8 mouse cellular contexts compared by ENCODE assay signal in the genomic region with DNA sequence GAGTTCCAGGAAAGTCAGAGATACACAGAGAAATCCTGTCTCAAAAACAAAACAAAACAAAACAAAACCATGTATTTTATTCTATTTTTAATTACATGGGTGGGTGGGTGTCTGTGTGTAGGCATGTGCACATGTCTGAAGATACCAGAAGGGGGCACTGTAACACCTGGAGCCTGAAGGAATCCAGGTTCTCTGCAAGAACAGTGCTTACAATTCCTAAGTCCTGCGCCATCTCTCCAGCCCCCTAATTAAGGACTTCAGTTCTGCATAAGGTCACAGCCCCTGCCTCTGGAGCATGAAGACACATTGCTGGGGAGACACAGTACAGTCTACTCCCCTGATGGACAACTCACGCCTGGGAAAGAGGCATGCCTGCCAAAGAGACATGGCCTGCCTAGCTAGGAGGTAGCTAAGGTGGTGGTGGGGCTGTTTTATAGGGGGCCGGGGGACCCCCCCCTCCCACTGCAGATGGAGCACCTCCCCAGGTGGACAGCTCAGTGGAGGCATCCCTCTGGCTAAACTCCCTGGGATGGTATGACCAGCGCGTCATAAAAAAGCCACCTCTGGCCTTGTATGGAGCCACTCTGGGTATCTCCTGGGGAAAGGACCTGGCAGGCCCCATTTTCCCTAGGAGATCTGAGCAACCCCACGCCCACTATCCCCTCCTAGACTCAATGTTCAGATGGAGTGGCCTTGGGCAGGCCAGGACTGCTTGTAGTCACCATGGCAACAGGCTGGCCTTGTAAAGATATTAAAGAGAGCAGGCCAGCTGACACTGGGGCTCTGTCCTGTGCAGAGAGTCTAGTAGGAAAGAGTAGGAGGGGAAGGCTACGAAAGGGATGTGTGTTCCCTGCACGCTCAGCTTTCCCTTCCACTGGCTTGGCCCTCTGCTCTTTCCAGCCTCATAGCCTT. TPM values are rescaled to one million over a fixed set of nuclear protein-coding genes. Genes with fewer than 3 reads are reported as not detected.
A peak's percentile ranks its signal among the peaks of the same experiment; 100 is the strongest.
DNase-seq lines count a peak whose midpoint lies in the region; ATAC-seq and TF ChIP-seq lines count a peak whose summit lies in the region.

No protein-coding gene starts in this region.

- H3K36me3 ChIP-seq in thymus, adult 2 months (ENCODE audit: control insufficient read depth, insufficient read depth, low read length), result no peaks in the 10 kb centered on the region
- H3K36me3 ChIP-seq in forebrain, embryonic 15.5 days, result no peaks in the 10 kb centered on the region; the same call in 1 of the 2 replicates
- H3K36me3 ChIP-seq in midbrain, embryonic 12.5 days, result peaks cover 5% of the 10 kb centered on the region; the same call in 1 of the 2 replicates

- DNase-seq in cerebellum, adult 2 months, result peak in 1 of 2 experiments; percentile 47
- no peak for DNase-seq in cerebellum, adult 18-20 months
- peak; percentile 38 for DNase-seq in thymus, adult 2 months
- no peak for DNase-seq in thymus, adult 18-20 months
- DNase-seq in left cerebral cortex, postnatal 4 days, result peak; percentile 40
- peak; percentile 54 for DNase-seq in thymus, postnatal 4 days

- H3K9me3 ChIP-seq in forebrain, embryonic 15.5 days, result no peaks in the 10 kb centered on the region
- no peaks in the 10 kb centered on the region for H3K9me3 ChIP-seq in midbrain, embryonic 12.5 days

- TF ChIP-seq CTCF in cerebellum, adult 2 months (IDR thresholded peaks at IDR 0.05; ENCODE audit: borderline replicate concordance, insufficient read depth, low read depth, low read length), result peak; percentile 58; the same call in 1 of the 2 replicates
- TF ChIP-seq CTCF in thymus, adult 2 months (IDR thresholded peaks at IDR 0.05; ENCODE audit: borderline replicate concordance, control insufficient read depth, extremely low read depth, insufficient read depth, low read length, poor library complexity), result no peak

- ATAC-seq in forebrain, embryonic 15.5 days (replicated peaks), result peak; percentile 59; the same call in 1 of the 2 replicates
- peak; percentile 71 for ATAC-seq in midbrain, embryonic 12.5 days (ENCODE audit: low FRiP score, low read depth)

- H3K27ac ChIP-seq in cerebellum, adult 2 months (ENCODE audit: insufficient read depth, low read length), result peak overlapping the region; percentile 91
- no peak overlapping the region for H3K27ac ChIP-seq in thymus, adult 2 months (ENCODE audit: control insufficient read depth, insufficient read depth, low read length)
- no peak overlapping the region for H3K27ac ChIP-seq in forebrain, embryonic 15.5 days (replicated peaks)
- peak overlapping the region; percentile 42; the same call in 1 of the 2 replicates for H3K27ac ChIP-seq in midbrain, embryonic 12.5 days (replicated peaks)

- no peaks in the 10 kb centered on the region for H3K27me3 ChIP-seq in cerebellum, adult 2 months (ENCODE audit: control insufficient read depth, insufficient read depth, low read length)
- H3K27me3 ChIP-seq in thymus, adult 2 months (ENCODE audit: control insufficient read depth, insufficient read depth, low read length), result no peaks in the 10 kb centered on the region
- no peaks in the 10 kb centered on the region for H3K27me3 ChIP-seq in forebrain, embryonic 15.5 days
- peaks cover 6% of the 10 kb centered on the region; the same call in 1 of the 2 replicates for H3K27me3 ChIP-seq in midbrain, embryonic 12.5 days

- TF ChIP-seq POLR2A in cerebellum, adult 2 months (IDR thresholded peaks at IDR 0.05; ENCODE audit: borderline replicate concordance, insufficient read depth, low read length), result no peak
- no peak for TF ChIP-seq POLR2A in thymus, adult 2 months (IDR thresholded peaks at IDR 0.05; ENCODE audit: control insufficient read depth, extremely low read depth, insufficient read depth, low read length, poor library complexity)

- H3K4me3 ChIP-seq in cerebellum, adult 2 months (replicated peaks; ENCODE audit: insufficient read depth, low read depth, low read length), result no peak overlapping the region
- H3K4me3 ChIP-seq in thymus, adult 2 months (ENCODE audit: control insufficient read depth, insufficient read depth, low read length), result no peak overlapping the region
- H3K4me3 ChIP-seq in forebrain, embryonic 15.5 days, result no peak overlapping the region
- no peak overlapping the region for H3K4me3 ChIP-seq in midbrain, embryonic 12.5 days

- WGBS in cerebellum, adult 2 months, result 66% methylated on average over 8 of the region's 8 CpGs
- 95% methylated on average over 8 of the region's 8 CpGs for WGBS in thymus, adult 2 months
- 51% methylated on average over 8 of the region's 8 CpGs for WGBS in forebrain, embryonic 15.5 days
- 58% methylated on average over 8 of the region's 8 CpGs for WGBS in midbrain, embryonic 12.5 days

- intact Hi-C loops in left cerebral cortex, postnatal 4 days (cut with DNase I), result no loop called here

- H3K4me1 ChIP-seq in cerebellum, adult 2 months (ENCODE audit: control insufficient read depth, insufficient read depth, low read length), result peaks cover 74% of the 10 kb centered on the region
- peaks cover 3% of the 10 kb centered on the region; the same call in 1 of the 2 replicates for H3K4me1 ChIP-seq in thymus, adult 2 months (replicated peaks; ENCODE audit: control insufficient read depth, insufficient read depth, low read length)
- peaks cover 26% of the 10 kb centered on the region for H3K4me1 ChIP-seq in forebrain, embryonic 15.5 days
- peaks cover 23% of the 10 kb centered on the region for H3K4me1 ChIP-seq in midbrain, embryonic 12.5 days

- no peak overlapping the region for H3K9ac ChIP-seq in forebrain, embryonic 15.5 days (replicated peaks)
- H3K9ac ChIP-seq in midbrain, embryonic 12.5 days (replicated peaks), result no peak overlapping the region; the same call in 1 of the 2 replicates

- no peak overlapping the region for H3K4me2 ChIP-seq in forebrain, embryonic 15.5 days (replicated peaks)
- 0 out of 2 replicates have a peak overlapping the region, but pooled peaks have one; percentile 5 for H3K4me2 ChIP-seq in midbrain, embryonic 12.5 days (replicated peaks)

RNA-seq across cellular contexts. Expression of a gene that starts 23.6 kb away (rescaled TPM):
- polyA plus RNA-seq in cerebellum, adult 2 months (2012; rRNA removed), result 90.2 and 105 TPM in 2 replicates
- 43.9 and 49.0 TPM in 2 replicates for polyA plus RNA-seq in thymus, adult 2 months (2012; rRNA removed)
- 41.0 and 42.2 TPM in 2 replicates for polyA plus RNA-seq in forebrain, embryonic 15.5 days (2015; fragmentation: Nextera tagmentation; extraction: Ambion mirVana)
- total RNA-seq in left cerebral cortex, postnatal 4 days (2021), result 100 to 1,000 TPM; 109 TPM
- polyA plus RNA-seq in midbrain, embryonic 12.5 days (2016; fragmentation: Nextera tagmentation; extraction: Ambion mirVana), result 22.8 and 23.6 TPM in 2 replicates

RNA-seq across cellular contexts. Expression of a gene that starts 42.4 kb away (rescaled TPM):
- 2.2 and 3.1 TPM in 2 replicates for polyA plus RNA-seq in cerebellum, adult 2 months (2012; rRNA removed)
- 4.1 and 4.7 TPM in 2 replicates for polyA plus RNA-seq in thymus, adult 2 months (2012; rRNA removed)
- polyA plus RNA-seq in forebrain, embryonic 15.5 days (2015; fragmentation: Nextera tagmentation; extraction: Ambion mirVana), result 0.14 TPM in 1 of 2 replicates, not detected in the other
- total RNA-seq in left cerebral cortex, postnatal 4 days (2021), result under 1 TPM in 1 of 2 experiments, not detected in 1; 0.20 TPM
- 0.23 TPM in 1 of 2 replicates, not detected in the other for polyA plus RNA-seq in midbrain, embryonic 12.5 days (2016; fragmentation: Nextera tagmentation; extraction: Ambion mirVana)

Comparison
In these comparisons a context has a peak if more than half of its experiments do, and no peak if none do; other contexts are left out.
1. DNase-seq: peak in thymus, adult 2 months (single experiment), left cerebral cortex, postnatal 4 days (single experiment) and thymus, postnatal 4 days (single experiment); none in cerebellum, adult 18-20 months (0 of 2) and thymus, adult 18-20 months (0 of 2).
2. H3K27ac ChIP-seq: peak in cerebellum, adult 2 months (single experiment) and midbrain, embryonic 12.5 days (single experiment); none in thymus, adult 2 months (single experiment) and forebrain, embryonic 15.5 days (single experiment).